21 mouse cellular contexts compared by ENCODE assay signal in genomic region chr12:86035586-86035985, GRCm38 (mm10). TPM values are rescaled to one million over a fixed set of nuclear protein-coding genes. Genes with fewer than 3 reads are reported as not detected.
A peak's percentile ranks its signal among the peaks of the same experiment; 100 is the strongest.
DNase-seq lines count a peak whose midpoint lies in the region; ATAC-seq and TF ChIP-seq lines count a peak whose summit lies in the region.
"Had no signal": no experiment of that assay in that cellular context is flagged by ENCODE, and none has a peak within 500 bp of the region (broad histone marks: within the 10 kb centered on the region; RNA-seq: fewer than 3 reads in every experiment).

No protein-coding gene starts in this region.

- no peak for ATAC-seq in kidney, embryonic 14.5 days (ENCODE audit: low FRiP score, low TSS enrichment)
- ATAC-seq: activated CD4-positive, CD25-positive, alpha-beta regulatory T cell, adult 4 months; CD4-positive, CD25-positive, alpha-beta regulatory T cell, adult 4 months; Patski had no signal

- no peaks in the 10 kb centered on the region for H3K36me3 ChIP-seq in kidney, embryonic 14.5 days (ENCODE audit: control insufficient read depth, insufficient read depth, low read length)

- DNase-seq in Muller cell, postnatal 12 days (ENCODE audit: inconsistent ontology term), result peak; percentile 77
- DNase-seq in retina, embryonic 14.5 days (ENCODE audit: low spot score), result peak; percentile 42
- peak; percentile 60 for DNase-seq in retina, postnatal 1 day
- no peak for DNase-seq in heart, postnatal 4 days
- no peak for DNase-seq in gastrocnemius, adult 2 months
- DNase-seq: adrenal gland, adult 2 months; adrenal gland, adult 8-10 months; adrenal gland, postnatal 14 days; adrenal gland, postnatal 25 days; adrenal gland, postnatal 36 days; B cell, adult 2 months; cerebellum, adult 11 months; cerebellum, adult 11-12 months; cerebellum, adult 18-20 months; cerebellum, adult 2 months had no signal

- no peak for TF ChIP-seq CTCF in gastrocnemius, adult 2 months (IDR thresholded peaks at IDR 0.05)

- no peak overlapping the region for H3K4me2 ChIP-seq in kidney, embryonic 14.5 days (replicated peaks; ENCODE audit: low read depth, low read length)

- intact Hi-C loops in gastrocnemius, adult 2 months (cut with DNase I), result no loop called here

- H3K4me1 ChIP-seq in kidney, embryonic 14.5 days (ENCODE audit: control insufficient read depth, insufficient read depth, low read length), result peaks cover 14% of the 10 kb centered on the region

- H3K27ac ChIP-seq in kidney, embryonic 14.5 days (ENCODE audit: low read depth, low read length), result no peak overlapping the region
- H3K27ac ChIP-seq in gastrocnemius, adult 2 months, result no peak overlapping the region

- H3K4me3 ChIP-seq in kidney, embryonic 14.5 days (ENCODE audit: low read length), result no peak overlapping the region
- H3K4me3 ChIP-seq in gastrocnemius, adult 2 months, result no peak overlapping the region

- no peak overlapping the region for H3K9ac ChIP-seq in kidney, embryonic 14.5 days (ENCODE audit: low read depth, low read length)

- H3K27me3 ChIP-seq in kidney, embryonic 14.5 days (ENCODE audit: control insufficient read depth, insufficient read depth, low read length), result 0 out of 2 replicates have a peak, but pooled peaks cover 2% of the 10 kb centered on the region
- H3K27me3 ChIP-seq: CH12.LX, Patski had no signal

- no peaks in the 10 kb centered on the region for H3K9me3 ChIP-seq in kidney, embryonic 14.5 days (ENCODE audit: control insufficient read depth, low read length)
- H3K9me3 ChIP-seq: G1E had no signal

RNA-seq across cellular contexts. Expression of gene Tgfb3, which starts 43.3 kb away (rescaled TPM):
- 12.7 and 17.8 TPM in 2 replicates for polyA plus RNA-seq in kidney, embryonic 14.5 days (2014; fragmentation: Nextera tagmentation; extraction: Ambion mirVana)
- total RNA-seq in heart, postnatal 4 days (2021), result 10 to 100 TPM; 18.6 to 19.2 TPM
- 10 to 100 TPM; 32.2 to 48.0 TPM for total RNA-seq in gastrocnemius, adult 2 months (2021)

RNA-seq across cellular contexts. Expression of gene Ift43, which starts 46.8 kb away (rescaled TPM):
- polyA plus RNA-seq in kidney, embryonic 14.5 days (2014; fragmentation: Nextera tagmentation; extraction: Ambion mirVana), result 77.0 and 87.9 TPM in 2 replicates
- 10 to 100 TPM; 42.8 to 45.3 TPM for total RNA-seq in heart, postnatal 4 days (2021)
- total RNA-seq in gastrocnemius, adult 2 months (2021), result 10 to 100 TPM in 1 of 2 experiments, 1 to 10 TPM in 1; 8.4 to 13.6 TPM

Comparison
In these comparisons a context has a peak if more than half of its experiments do, and no peak if none do; other contexts are left out.
1. DNase-seq: peak in Muller cell, postnatal 12 days (single experiment), retina, embryonic 14.5 days (single experiment) and retina, postnatal 1 day (single experiment); none in heart, postnatal 4 days (single experiment) and gastrocnemius, adult 2 months (single experiment).